Mouse (Mus musculus): ENCODE measurements around the gene Gm11042.

Gm11042 gene

DNA sequence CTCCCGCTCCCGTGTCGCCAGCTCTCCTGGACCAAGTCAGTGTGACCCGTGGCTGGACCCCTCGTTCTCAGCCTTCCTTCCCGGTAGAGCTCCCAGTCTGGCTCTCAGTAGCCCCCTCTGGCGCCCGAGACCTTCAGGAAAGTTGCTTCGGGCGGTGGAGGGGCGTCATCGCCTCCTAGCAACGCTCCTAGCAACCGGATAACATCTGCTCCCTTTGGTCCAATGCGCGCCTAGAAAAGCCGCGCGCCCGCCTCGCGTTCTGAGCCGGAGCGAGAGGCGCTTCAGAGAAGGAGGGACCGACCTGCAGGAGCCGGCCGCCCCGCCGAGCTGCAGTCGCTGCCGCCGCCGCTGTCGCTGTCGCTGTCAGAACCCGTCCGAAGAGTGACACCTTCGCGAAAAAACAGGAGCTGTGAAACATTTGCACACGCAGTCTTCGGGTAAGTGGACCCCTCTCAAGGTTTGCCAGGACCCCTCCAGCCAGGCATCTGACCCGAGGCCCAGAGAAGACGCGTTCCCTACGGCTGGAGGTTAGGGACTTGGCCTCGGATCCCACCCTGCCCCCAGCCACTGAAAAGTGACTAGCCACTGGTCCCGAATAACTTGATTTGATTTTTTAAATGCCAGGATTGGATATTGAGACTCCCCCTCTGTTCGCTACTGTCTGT is 32.0 kb downstream of the Gm11042 start:
- in situ Hi-C loops (cut with MboI): no loop called here

GRCm38 (mm10) chr12:74282846-74283245 is 33.3 kb downstream of the Gm11042 start:
- in situ Hi-C loops (cut with MboI): no loop called here

- in situ Hi-C loops (cut with MboI): no loop called here
These were observed 34.8 kb downstream of the Gm11042 start for GRCm38 (mm10) chr12:74281403-74281802.

GRCm38 (mm10) chr12:74277265-74277664 is 38.9 kb downstream of the Gm11042 start:
- in situ Hi-C loops (cut with MboI): no loop called here

GRCm38 (mm10) chr12:74272545-74272944 is 43.6 kb downstream of the Gm11042 start:
- in situ Hi-C loops (cut with MboI): no loop called here

DNA sequence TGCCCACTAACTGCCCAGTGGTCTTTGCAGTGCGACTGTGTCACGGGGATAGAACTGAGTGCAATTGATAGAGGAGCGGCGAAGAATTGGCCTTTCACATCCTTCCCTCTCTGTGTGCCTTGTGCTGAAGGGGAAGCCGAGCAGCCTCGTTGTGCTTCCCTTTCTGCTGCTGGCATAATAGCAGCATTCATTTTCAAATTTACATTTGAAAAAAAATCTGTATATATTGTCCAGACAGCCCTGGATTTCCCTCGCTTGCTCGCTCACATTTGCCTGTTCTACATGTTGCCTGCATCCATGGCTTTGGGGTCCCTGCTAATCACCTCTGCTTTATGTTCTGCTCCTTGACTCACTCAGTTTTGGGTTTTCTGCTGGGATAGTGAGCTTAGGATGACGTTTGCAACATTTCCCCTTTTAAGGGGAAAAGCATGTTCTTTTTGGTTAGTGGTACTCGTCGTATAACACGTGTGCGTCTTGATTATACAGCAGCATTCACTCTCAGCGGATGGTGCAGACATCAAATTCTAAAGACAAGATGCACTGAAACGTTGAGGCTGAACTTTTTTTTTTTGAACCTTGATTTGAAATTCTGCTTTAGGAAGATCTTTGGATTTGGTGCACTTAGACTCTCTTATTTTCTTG is 47.4 kb downstream of the Gm11042 start:
- in situ Hi-C loops (cut with MboI): no loop called here

- in situ Hi-C loops (cut with MboI): no loop called here
These were observed 49.1 kb downstream of the Gm11042 start for GRCm38 (mm10) chr12:74267049-74267448.
